Mouse (Mus musculus) spleen, adult 2 months (tissue): ENCODE results near the gene Adgrf5. TPM values are rescaled to one million over a fixed set of nuclear protein-coding genes. Genes with fewer than 3 reads are reported as not detected.

Source experiments
- DNase-seq, 2 experiments: peaks; one replicate each; pipeline versions ENCODE4 v3.0.0 to v3.0.0-alpha.2; 2012 to 2021; ENCODE audit warnings: low spot score in 2 of 2, low read depth in 1 of 2
- H3K27ac ChIP-seq: fragments of 200-500 bp; 2 replicates; pipeline ENCODE4 v1.5.1; 2012; ENCODE audit warnings: low read length, inconsistent platforms; ENCODE audit not compliant: insufficient read depth
- H3K27me3 ChIP-seq: fragments of 200-500 bp; 2 replicates; pipeline ENCODE4 v1.6.1; 2012; ENCODE audit warnings: mild to moderate bottlenecking, moderate library complexity, low read length, inconsistent platforms; ENCODE audit not compliant: control insufficient read depth, insufficient read depth
- H3K36me3 ChIP-seq: fragments of 200-500 bp; 2 replicates; pipeline ENCODE4 v1.6.1; 2012; ENCODE audit warnings: mild to moderate bottlenecking, low read length, inconsistent platforms; ENCODE audit not compliant: control insufficient read depth, insufficient read depth
- H3K4me1 ChIP-seq: fragments of 200-500 bp; 2 replicates; pipeline ENCODE4 v1.6.1; 2011; ENCODE audit warnings: inconsistent platforms; ENCODE audit not compliant: control insufficient read depth, insufficient read depth, insufficient read length
- H3K4me3 ChIP-seq: fragments of 200-500 bp; 2 replicates; pipeline ENCODE4 v1.5.1; 2011; ENCODE audit warnings: mild to moderate bottlenecking, inconsistent platforms; ENCODE audit not compliant: insufficient read depth, insufficient read length; ENCODE audit errors: extremely low read depth
- CTCF ChIP-seq: fragments of 200-500 bp; IDR thresholded peaks from 2 replicates; pipeline ENCODE4 v1.5.1; 2011; ENCODE audit warnings: mild to moderate bottlenecking, inconsistent platforms; ENCODE audit not compliant: insufficient read depth, insufficient read length, insufficient replicate concordance; ENCODE audit errors: extremely low read depth
- POLR2A ChIP-seq: fragments of 200-500 bp; IDR thresholded peaks from 2 replicates; pipeline ENCODE4 v1.6.1; 2011; ENCODE audit warnings: low read depth, low read length, inconsistent platforms
- WGBS: fragments of 180-500 bp; shearing (Covaris S2); methylation state at CpG from one replicate; pipeline ENCODE4 v1.1.7; 2018; 5-methylcytosine and 5-hydroxymethylcytosine counted together
- polyA plus RNA-seq: library from polyadenylated mRNA; depleted of rRNA; stranded (reverse); fragments of >200 nt; gene quantifications from 2 replicates; pipeline ENCODE4 v1.2.3, GENCODE M21; 2012

Gene Adgrf5
- polyA plus RNA-seq, 1 experiment = 6.1 TPM

DNA sequence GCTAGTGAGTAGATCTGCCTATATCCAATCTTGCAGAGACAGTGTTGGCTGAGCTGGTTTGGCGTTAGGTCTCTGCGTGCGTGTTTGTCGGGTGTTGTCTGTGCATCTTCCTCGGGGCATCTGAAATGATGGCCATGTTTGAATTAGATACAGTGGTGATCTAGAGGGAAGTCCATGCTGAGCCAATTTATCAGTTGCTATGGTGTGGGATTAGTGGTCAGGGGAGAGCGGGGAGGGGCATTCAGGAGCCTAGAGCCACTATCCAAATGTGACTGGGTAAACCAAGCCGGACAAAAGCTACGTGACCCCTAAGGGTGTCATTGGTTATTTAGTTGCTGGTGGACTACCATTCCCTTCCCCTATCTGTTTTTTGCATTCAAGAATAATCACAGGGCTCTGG is 33.4 kb downstream of the Adgrf5 start:
- TF ChIP-seq POLR2A (no peak), CTCF (no peak)
- H3K4me1 ChIP-seq = no peaks in the 10 kb centered on the region
- H3K27me3 ChIP-seq = no peaks in the 10 kb centered on the region
- 94% methylated on average over 8 of the region's 8 CpGs for WGBS
- no peak overlapping the region for H3K4me3 ChIP-seq
- DNase-seq = no peak
- no peaks in the 10 kb centered on the region for H3K36me3 ChIP-seq
- no peak overlapping the region for H3K27ac ChIP-seq

DNA sequence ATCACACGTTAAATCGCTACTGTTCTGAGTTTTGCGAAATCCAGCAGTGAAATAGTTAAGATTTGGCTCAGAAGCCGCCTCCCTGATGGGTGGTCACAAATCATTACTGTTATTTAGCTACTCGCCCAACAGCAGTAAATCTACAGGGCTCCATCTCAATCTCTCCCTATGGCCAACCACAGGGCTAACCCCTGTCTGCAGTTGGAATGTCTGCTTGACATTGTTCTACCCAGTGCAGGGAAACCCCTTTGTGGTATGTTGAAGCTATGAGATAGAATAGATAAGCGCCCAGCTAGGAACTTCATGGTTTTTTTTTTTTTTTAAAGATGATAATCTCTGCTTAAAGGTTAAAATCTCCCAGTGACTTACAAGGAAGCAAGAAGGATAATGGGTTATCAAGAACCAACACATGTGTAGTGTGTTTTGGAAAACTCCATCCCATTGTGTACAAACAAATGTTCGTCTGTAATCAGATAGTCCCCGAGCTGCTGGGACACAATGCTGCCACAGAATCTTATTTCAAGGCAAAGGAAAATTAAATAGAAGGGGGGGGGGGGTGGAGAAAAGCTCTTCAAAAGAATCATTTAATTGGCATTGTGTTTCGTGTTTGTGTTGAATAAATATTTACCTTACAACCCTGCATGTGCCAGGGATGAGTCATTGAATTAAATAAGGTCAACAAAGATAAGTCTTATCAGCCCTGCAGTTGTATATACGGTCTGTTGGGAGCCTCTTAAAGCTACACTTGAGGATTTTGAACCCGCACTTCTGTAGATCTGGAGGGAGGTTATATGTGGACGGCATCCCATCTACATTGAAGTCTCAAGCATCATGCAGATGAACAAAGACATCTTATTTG is 35.4 kb downstream of the Adgrf5 start:
- no peaks in the 10 kb centered on the region for H3K27me3 ChIP-seq
- no peaks in the 10 kb centered on the region for H3K36me3 ChIP-seq
- no peak overlapping the region for H3K27ac ChIP-seq
- no peak overlapping the region for H3K4me3 ChIP-seq
- 71% methylated on average over 12 of the region's 12 CpGs for WGBS
- TF ChIP-seq CTCF (no peak), POLR2A (no peak)
- H3K4me1 ChIP-seq = no peaks in the 10 kb centered on the region
- DNase-seq = no peak

- H3K4me1 ChIP-seq = no peaks in the 10 kb centered on the region
- H3K27ac ChIP-seq = no peak overlapping the region
- H3K27me3 ChIP-seq = no peaks in the 10 kb centered on the region
- H3K36me3 ChIP-seq = no peaks in the 10 kb centered on the region
- TF ChIP-seq CTCF = no peak
- no peak for TF ChIP-seq POLR2A
- no peak for DNase-seq
- no peak overlapping the region for H3K4me3 ChIP-seq
- WGBS = 73% methylated on average over 7 of the region's 7 CpGs
Observed at GRCm38 (mm10) chr17:43398612-43399011, 38.4 kb downstream of the Adgrf5 start.

- Histone ChIP-seq H3K4me1 (no peaks in the 10 kb centered on the region), H3K27ac (no peak overlapping the region), H3K27me3 (no peaks in the 10 kb centered on the region), H3K36me3 (no peaks in the 10 kb centered on the region), H3K4me3 (no peak overlapping the region)
- TF ChIP-seq POLR2A (no peak), CTCF (no peak)
- no peak for DNase-seq
- whole genome bisulfite sequencing = 88% methylated on average over 3 of the region's 3 CpGs
Observed at GRCm38 (mm10) chr17:43399151-43399550, 38.9 kb downstream of the Adgrf5 start.

DNA sequence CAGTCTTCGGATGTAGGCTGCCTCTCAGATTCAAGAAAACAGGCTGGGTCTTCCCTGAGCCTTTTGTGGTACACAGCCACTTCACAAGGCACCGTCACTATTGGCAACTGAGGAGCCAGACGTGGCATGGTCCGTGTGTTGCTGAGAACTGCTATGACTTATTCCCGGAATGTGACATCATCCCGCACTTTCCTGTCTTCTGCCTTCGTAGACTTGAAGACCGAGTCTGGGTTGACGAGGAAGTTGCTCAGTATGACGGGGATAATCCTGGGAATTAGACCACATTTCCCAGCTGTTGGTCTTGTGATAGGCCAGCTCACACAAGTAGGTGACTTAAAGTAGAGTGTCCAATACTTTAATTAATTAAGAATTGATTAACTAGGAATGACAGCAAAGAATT is 40.2 kb downstream of the Adgrf5 start:
- WGBS = 89% methylated on average over 10 of the region's 10 CpGs
- Histone ChIP-seq H3K4me3 (no peak overlapping the region), H3K27me3 (no peaks in the 10 kb centered on the region), H3K36me3 (no peaks in the 10 kb centered on the region), H3K4me1 (no peaks in the 10 kb centered on the region), H3K27ac (no peak overlapping the region)
- DNase-seq = no peak
- TF ChIP-seq CTCF (no peak), POLR2A (no peak)

DNA sequence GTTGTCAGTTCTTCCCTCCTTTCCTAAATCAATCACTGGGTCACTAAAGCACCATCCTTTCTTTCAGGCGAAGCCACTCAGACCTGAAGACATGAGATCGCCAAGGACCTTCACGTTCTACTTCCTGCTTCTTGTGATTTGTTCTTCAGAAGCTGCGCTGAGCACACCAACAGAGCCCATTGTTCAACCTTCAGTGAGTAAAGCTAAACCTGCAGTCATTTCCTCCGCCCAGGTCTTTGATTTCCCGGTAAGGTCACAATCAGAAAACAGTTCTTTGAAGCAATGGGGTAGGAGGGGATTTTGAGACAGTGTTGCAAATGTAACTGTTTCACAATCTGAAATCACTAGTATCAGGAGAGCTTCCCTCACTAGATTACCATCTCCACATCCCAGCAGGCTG is 43.6 kb downstream of the Adgrf5 start:
- no peak overlapping the region for H3K4me3 ChIP-seq
- no peaks in the 10 kb centered on the region for H3K36me3 ChIP-seq
- no peak overlapping the region for H3K27ac ChIP-seq
- TF ChIP-seq CTCF (no peak), POLR2A (no peak)
- 62% methylated on average over 6 of the region's 6 CpGs for WGBS
- no peaks in the 10 kb centered on the region for H3K27me3 ChIP-seq
- no peaks in the 10 kb centered on the region for H3K4me1 ChIP-seq
- no peak for DNase-seq

- H3K36me3 ChIP-seq = no peaks in the 10 kb centered on the region
Observed at GRCm38 (mm10) chr17:43404408-43404807, 44.2 kb downstream of the Adgrf5 start.

More at GRCm38 (mm10) chr17:43404408-43404807, 44.2 kb downstream of the Adgrf5 start:
- TF ChIP-seq CTCF (no peak), POLR2A (no peak)
- no peak for DNase-seq
- Histone ChIP-seq H3K27ac (no peak overlapping the region), H3K4me1 (no peaks in the 10 kb centered on the region), H3K4me3 (no peak overlapping the region), H3K27me3 (no peaks in the 10 kb centered on the region)
- 79% methylated on average over 5 of the region's 5 CpGs for whole genome bisulfite sequencing
